Mouse (Mus musculus) kidney, embryonic 14.5 days (tissue): ENCODE results near the gene Hoxa1. TPM values are rescaled to one million over a fixed set of nuclear protein-coding genes. Genes with fewer than 3 reads are reported as not detected.
A peak's percentile ranks its signal among the peaks of the same experiment; 100 is the strongest.

Experiments
- ATAC-seq: fragments of 200-750 bp; cut with Nextera tagmentation; 2 replicates; pipeline ENCODE4 v1.8.0; 2017; ENCODE audit warnings: moderate number of reproducible peaks, mild to moderate bottlenecking, moderate TSS enrichment, moderate library complexity; ENCODE audit not compliant: low FRiP score, low TSS enrichment
- H3K27ac ChIP-seq: fragments of 300-500 bp; sonication (generic); 2 replicates; pipeline ENCODE4 v1.5.1; 2014; ENCODE audit warnings: low read depth, mild to moderate bottlenecking, low read length, moderate library complexity, mixed read lengths
- H3K27me3 ChIP-seq: fragments of 300-500 bp; sonication (generic); 2 replicates; pipeline ENCODE4 v1.6.1; 2014; ENCODE audit warnings: mild to moderate bottlenecking, low read length; ENCODE audit not compliant: control insufficient read depth, insufficient read depth
- H3K36me3 ChIP-seq: fragments of 300-500 bp; sonication (generic); 2 replicates; pipeline ENCODE4 v1.6.1; 2014; ENCODE audit warnings: low read length, mixed read lengths; ENCODE audit not compliant: control insufficient read depth, insufficient read depth
- H3K4me1 ChIP-seq: fragments of 300-500 bp; sonication (generic); 2 replicates; pipeline ENCODE4 v1.6.1; 2014; ENCODE audit warnings: low read length, mixed read lengths; ENCODE audit not compliant: control insufficient read depth, insufficient read depth
- H3K4me2 ChIP-seq: fragments of 300-500 bp; sonication (generic); replicated peaks from 2 replicates; pipeline ENCODE4 v1.6.1; 2014; ENCODE audit warnings: low read depth, mild to moderate bottlenecking, low read length
- H3K4me3 ChIP-seq: fragments of 300-500 bp; sonication (generic); 2 replicates; pipeline ENCODE4 v1.5.1; 2014; ENCODE audit warnings: mild to moderate bottlenecking, low read length
- H3K9ac ChIP-seq: fragments of 300-500 bp; sonication (generic); 2 replicates; pipeline ENCODE4 v1.6.1; 2014; ENCODE audit warnings: low read depth, mild to moderate bottlenecking, low read length, moderate library complexity
- H3K9me3 ChIP-seq: fragments of 300-500 bp; sonication (generic); 2 replicates; pipeline ENCODE4 v1.6.1; 2016; ENCODE audit warnings: low read length; ENCODE audit not compliant: control insufficient read depth
- WGBS: fragments of 180-500 bp; shearing (Covaris S2); extraction: QIAGEN DNeasy Blood & Tissue Kit; methylation state at CpG from one replicate; pipeline ENCODE4 v1.1.7; 2014; 5-methylcytosine and 5-hydroxymethylcytosine counted together
- polyA plus RNA-seq: library from polyadenylated mRNA; unstranded; fragments of >200 nt; fragmentation: Nextera tagmentation; extraction: Ambion mirVana; gene quantifications from 2 replicates; pipeline ENCODE4 v1.2.1, GENCODE M21; 2014

Hoxa1 gene
- polyA plus RNA-seq, 1 experiment from 2014 or later = 0.64 TPM

- Histone ChIP-seq H3K4me3 (no peak overlapping the region), H3K9me3 (no peaks in the 10 kb centered on the region), H3K27me3 (no peaks in the 10 kb centered on the region; the same call in 1 of the 2 replicates), H3K9ac (0 out of 2 replicates have a peak overlapping the region, but pooled peaks have one; percentile 44), H3K27ac (peak overlapping the region; percentile 97), H3K36me3 (peaks cover 15% of the 10 kb centered on the region; the same call in 1 of the 2 replicates), H3K4me2 (0 out of 2 replicates have a peak overlapping the region, but pooled peaks have one; percentile 15), H3K4me1 (peaks cover 71% of the 10 kb centered on the region)
- WGBS = 9% methylated on average over 4 of the region's 4 CpGs
- no peak for ATAC-seq
Measured at GRCm38 (mm10) chr6:52171331-52171730, 13.2 kb upstream of the Hoxa1 start.

- Histone ChIP-seq H3K4me2 (peak overlapping the region; percentile 32), H3K4me3 (no peak overlapping the region), H3K27me3 (no peaks in the 10 kb centered on the region; the same call in 1 of the 2 replicates)
Measured at GRCm38 (mm10) chr6:52170898-52171223, 12.7 kb upstream of the Hoxa1 start.

GRCm38 (mm10) chr6:52170166-52170897, 12.2 kb upstream of the Hoxa1 start:
- no peaks in the 10 kb centered on the region for H3K9me3 ChIP-seq
- WGBS = 15% methylated on average over 40 of the region's 40 CpGs
- no peaks in the 10 kb centered on the region; the same call in 1 of the 2 replicates for H3K27me3 ChIP-seq
- peak overlapping the region; percentile 32 for H3K4me2 ChIP-seq
- H3K36me3 ChIP-seq = peaks cover 15% of the 10 kb centered on the region; the same call in 1 of the 2 replicates
- H3K4me3 ChIP-seq = 0 out of 2 replicates have a peak overlapping the region, but pooled peaks have one; percentile 9
- 0 out of 2 replicates have a peak, but pooled peaks have one; percentile 6 for ATAC-seq
- peaks cover 76% of the 10 kb centered on the region for H3K4me1 ChIP-seq
- peak overlapping the region; percentile 44 for H3K9ac ChIP-seq
- H3K27ac ChIP-seq = peak overlapping the region; percentile 97

More at GRCm38 (mm10) chr6:52170898-52171223, 12.7 kb upstream of the Hoxa1 start:
- Histone ChIP-seq H3K9me3 (no peaks in the 10 kb centered on the region), H3K36me3 (peaks cover 15% of the 10 kb centered on the region; the same call in 1 of the 2 replicates), H3K27ac (peak overlapping the region; percentile 97), H3K9ac (peak overlapping the region; percentile 44), H3K4me1 (peaks cover 72% of the 10 kb centered on the region)
- 21% methylated on average over 5 of the region's 5 CpGs for WGBS
- no peak for ATAC-seq

GRCm38 (mm10) chr6:52169499-52170165, 11.5 kb upstream of the Hoxa1 start:
- ATAC-seq = no peak
- Histone ChIP-seq H3K9me3 (no peaks in the 10 kb centered on the region), H3K4me1 (peaks cover 82% of the 10 kb centered on the region), H3K36me3 (peaks cover 15% of the 10 kb centered on the region; the same call in 1 of the 2 replicates), H3K27me3 (no peaks in the 10 kb centered on the region; the same call in 1 of the 2 replicates), H3K27ac (peak overlapping the region; percentile 97), H3K4me2 (peak overlapping the region; percentile 32), H3K4me3 (no peak overlapping the region), H3K9ac (peak overlapping the region; percentile 44; the same call in 1 of the 2 replicates)
- 24% methylated on average over 16 of the region's 16 CpGs for WGBS

- Histone ChIP-seq H3K36me3 (peaks cover 15% of the 10 kb centered on the region; the same call in 1 of the 2 replicates), H3K4me3 (peak overlapping the region; percentile 24), H3K9ac (peak overlapping the region; percentile 71), H3K27me3 (no peaks in the 10 kb centered on the region; the same call in 1 of the 2 replicates), H3K9me3 (no peaks in the 10 kb centered on the region), H3K4me2 (peak overlapping the region; percentile 49), H3K27ac (peak overlapping the region; percentile 90), H3K4me1 (peaks cover 89% of the 10 kb centered on the region)
- WGBS = 4% methylated on average over 41 of the region's 42 CpGs
- no peak for ATAC-seq
Measured at GRCm38 (mm10) chr6:52168191-52169055, 10.3 kb upstream of the Hoxa1 start.

- Histone ChIP-seq H3K9me3 (no peaks in the 10 kb centered on the region), H3K4me3 (no peak overlapping the region), H3K4me1 (peaks cover 89% of the 10 kb centered on the region), H3K27me3 (no peaks in the 10 kb centered on the region; the same call in 1 of the 2 replicates), H3K4me2 (peak overlapping the region; percentile 49), H3K36me3 (peaks cover 15% of the 10 kb centered on the region; the same call in 1 of the 2 replicates), H3K9ac (peak overlapping the region; percentile 32; the same call in 1 of the 2 replicates), H3K27ac (peak overlapping the region; percentile 90)
- WGBS = 24% methylated on average over 14 of the region's 14 CpGs
- ATAC-seq = no peak
Measured at GRCm38 (mm10) chr6:52167736-52168161, 9.6 kb upstream of the Hoxa1 start.

- Histone ChIP-seq H3K4me1 (peaks cover 88% of the 10 kb centered on the region), H3K9me3 (no peaks in the 10 kb centered on the region), H3K4me3 (no peak overlapping the region), H3K4me2 (peak overlapping the region; percentile 19; the same call in 1 of the 2 replicates), H3K27me3 (no peaks in the 10 kb centered on the region; the same call in 1 of the 2 replicates), H3K9ac (peak overlapping the region; percentile 32; the same call in 1 of the 2 replicates), H3K36me3 (peaks cover 15% of the 10 kb centered on the region; the same call in 1 of the 2 replicates), H3K27ac (peak overlapping the region; percentile 90)
- WGBS = 41% methylated on average over 1 of the region's 1 CpGs
- no peak for ATAC-seq
Measured at GRCm38 (mm10) chr6:52167176-52167575, 9.1 kb upstream of the Hoxa1 start.
